Mouse (Mus musculus) urinary bladder, postnatal 25 days (tissue): ENCODE results near the gene Ate1.
"Not testable (repeated sequence)": the region's sequence is repeated elsewhere in the genome, so short reads cannot be mapped to it uniquely, and the experiment has no call there.

Experiments used
- DNase-seq: peaks from one replicate; pipeline ENCODE4 v3.0.0; 2022; ENCODE audit warnings: low spot score

Gene Ate1

GRCm38 (mm10) chr7:130520049-130520425 lies at the start of gene Ate1:
Gene Ate1 (minus strand): TSS chr7:130520369.
- DNase-seq: no peak

GRCm38 (mm10) chr7:130568783-130569436 lies 48.7 kb upstream of the Ate1 start:
- DNase-seq: no peak

- no peak for DNase-seq
Measured at GRCm38 (mm10) chr7:130564596-130564995, 44.4 kb upstream of the Ate1 start.

GRCm38 (mm10) chr7:130563880-130564279 lies 43.7 kb upstream of the Ate1 start:
- DNase-seq: no peak

- no peak for DNase-seq
Measured at GRCm38 (mm10) chr7:130563276-130563675, 43.1 kb upstream of the Ate1 start.

GRCm38 (mm10) chr7:130560933-130561332 lies 40.8 kb upstream of the Ate1 start:
- no peak for DNase-seq

- no peak for DNase-seq
Measured at GRCm38 (mm10) chr7:130558592-130558991, 38.4 kb upstream of the Ate1 start.

GRCm38 (mm10) chr7:130555597-130555996 lies 35.4 kb upstream of the Ate1 start:
- DNase-seq: no peak

GRCm38 (mm10) chr7:130553321-130553720 lies 33.2 kb upstream of the Ate1 start:
- no peak for DNase-seq

GRCm38 (mm10) chr7:130552780-130553179 lies 32.6 kb upstream of the Ate1 start:
- DNase-seq: no peak

GRCm38 (mm10) chr7:130547635-130548175 lies 27.5 kb upstream of the Ate1 start:
- no peak for DNase-seq

GRCm38 (mm10) chr7:130546791-130547484 lies 26.8 kb upstream of the Ate1 start:
- DNase-seq: peak; percentile 91

- DNase-seq: no peak
Measured at GRCm38 (mm10) chr7:130546421-130546790, 26.2 kb upstream of the Ate1 start.

GRCm38 (mm10) chr7:130545893-130546292 lies 25.7 kb upstream of the Ate1 start:
- DNase-seq: no peak

GRCm38 (mm10) chr7:130545401-130545800 lies 25.2 kb upstream of the Ate1 start:
- no peak for DNase-seq

GRCm38 (mm10) chr7:130543181-130543580 lies 23.0 kb upstream of the Ate1 start:
- DNase-seq: no peak

GRCm38 (mm10) chr7:130540176-130540575 lies 20.0 kb upstream of the Ate1 start:
- DNase-seq: no peak

GRCm38 (mm10) chr7:130537068-130537467 lies 16.9 kb upstream of the Ate1 start:
- no peak for DNase-seq

GRCm38 (mm10) chr7:130535174-130535573 lies 15.0 kb upstream of the Ate1 start:
- no peak for DNase-seq

GRCm38 (mm10) chr7:130533316-130534260 lies 13.4 kb upstream of the Ate1 start:
- DNase-seq: peak; percentile 88

GRCm38 (mm10) chr7:130531138-130531537 lies 11.0 kb upstream of the Ate1 start:
- not testable (repeated sequence) for DNase-seq

- no peak for DNase-seq
Measured at GRCm38 (mm10) chr7:130527306-130527705, 7.1 kb upstream of the Ate1 start.
